Mouse (Mus musculus) embryonic facial prominence, embryonic 11.5 days (tissue): Measurements from ENCODE around the gene Hist1h4j. TPM values are rescaled to one million over a fixed set of nuclear protein-coding genes. Genes with fewer than 3 reads are reported as not detected.
"Not testable (repeated sequence)": the region's sequence is repeated elsewhere in the genome, so short reads cannot be mapped to it uniquely, and the experiment has no call there.

Source experiments
- ATAC-seq: fragments of 200-750 bp; cut with Nextera tagmentation; replicated peaks from 2 replicates; pipeline ENCODE4 v1.8.0; 2017; ENCODE audit warnings: low read depth; ENCODE audit not compliant: insufficient number of reproducible peaks, low FRiP score, low TSS enrichment
- DNase-seq: peaks from one replicate; pipeline ENCODE4 v3.0.0-alpha.2; 2015; ENCODE audit warnings: low spot score
- H3K27ac ChIP-seq: fragments of 300-500 bp; sonication (generic); replicated peaks from 2 replicates; pipeline ENCODE4 v1.5.1; 2014; ENCODE audit warnings: mild to moderate bottlenecking, low read depth, low read length, control low read depth
- H3K27me3 ChIP-seq: fragments of 300-500 bp; sonication (generic); 2 replicates; pipeline ENCODE4 v1.6.1; 2014; ENCODE audit warnings: mild to moderate bottlenecking, low read length, moderate library complexity, mixed read lengths; ENCODE audit not compliant: control insufficient read depth, insufficient read depth
- H3K36me3 ChIP-seq: fragments of 300-500 bp; sonication (generic); replicated peaks from 2 replicates; pipeline ENCODE4 v1.6.1; 2014; ENCODE audit warnings: low read depth, mild to moderate bottlenecking, low read length, moderate library complexity, mixed read lengths; ENCODE audit not compliant: control insufficient read depth, insufficient read depth
- H3K4me1 ChIP-seq: fragments of 300-500 bp; sonication (generic); 2 replicates; pipeline ENCODE4 v1.6.1; 2014; ENCODE audit warnings: low read length, mixed read lengths; ENCODE audit not compliant: control insufficient read depth, insufficient read depth
- H3K4me2 ChIP-seq: fragments of 300-500 bp; sonication (generic); 2 replicates; pipeline ENCODE4 v1.6.1; 2014; ENCODE audit warnings: low read depth, mild to moderate bottlenecking, control low read depth, low read length, moderate library complexity
- H3K4me3 ChIP-seq: fragments of 300-500 bp; sonication (generic); 2 replicates; pipeline ENCODE4 v1.5.1; 2014; ENCODE audit warnings: low read depth, low read length, control low read depth
- H3K9ac ChIP-seq: fragments of 300-500 bp; sonication (generic); replicated peaks from 2 replicates; pipeline ENCODE4 v1.6.1; 2014; ENCODE audit warnings: mild to moderate bottlenecking, control low read depth, low read length
- H3K9me3 ChIP-seq: fragments of 300-500 bp; sonication (generic); replicated peaks from 2 replicates; pipeline ENCODE4 v1.6.1; 2016; ENCODE audit warnings: mild to moderate bottlenecking, low read length, inconsistent platforms, mixed read lengths; ENCODE audit not compliant: control insufficient read depth
- WGBS: fragments of 180-500 bp; shearing (Covaris S2); extraction: QIAGEN DNeasy Blood & Tissue Kit; methylation state at CpG from one replicate; pipeline ENCODE4 v1.1.7; 2014; 5-methylcytosine and 5-hydroxymethylcytosine counted together
- polyA plus RNA-seq: library from polyadenylated mRNA; unstranded; fragments of >200 nt; fragmentation: Nextera tagmentation; extraction: Ambion mirVana; gene quantifications from 2 replicates; pipeline ENCODE4 v1.2.1, GENCODE M21; 2014

Gene Hist1h4j
- polyA plus RNA-seq, 1 experiment from 2014 or later: 1.4 TPM

DNA sequence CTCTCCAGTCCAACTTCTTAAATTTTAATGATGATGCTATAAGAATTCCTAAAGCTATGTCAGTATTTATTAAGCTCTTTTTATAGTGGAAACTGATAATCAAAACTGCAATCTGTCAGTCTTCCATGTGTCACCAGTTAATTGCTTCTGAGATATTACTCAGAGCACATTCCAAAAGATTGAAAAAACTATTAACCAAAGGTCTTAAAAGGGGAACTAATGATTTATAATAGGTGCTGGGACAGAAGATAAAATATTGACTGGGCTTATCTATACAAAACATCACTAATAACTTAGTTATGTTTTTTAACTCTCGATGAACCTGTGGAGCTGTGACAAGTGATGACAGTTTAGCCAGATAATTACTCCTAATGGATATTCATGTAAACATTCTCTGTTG is 10.1 kb downstream of the Hist1h4j start:
- no peaks in the 10 kb centered on the region for H3K27me3 ChIP-seq

DNA sequence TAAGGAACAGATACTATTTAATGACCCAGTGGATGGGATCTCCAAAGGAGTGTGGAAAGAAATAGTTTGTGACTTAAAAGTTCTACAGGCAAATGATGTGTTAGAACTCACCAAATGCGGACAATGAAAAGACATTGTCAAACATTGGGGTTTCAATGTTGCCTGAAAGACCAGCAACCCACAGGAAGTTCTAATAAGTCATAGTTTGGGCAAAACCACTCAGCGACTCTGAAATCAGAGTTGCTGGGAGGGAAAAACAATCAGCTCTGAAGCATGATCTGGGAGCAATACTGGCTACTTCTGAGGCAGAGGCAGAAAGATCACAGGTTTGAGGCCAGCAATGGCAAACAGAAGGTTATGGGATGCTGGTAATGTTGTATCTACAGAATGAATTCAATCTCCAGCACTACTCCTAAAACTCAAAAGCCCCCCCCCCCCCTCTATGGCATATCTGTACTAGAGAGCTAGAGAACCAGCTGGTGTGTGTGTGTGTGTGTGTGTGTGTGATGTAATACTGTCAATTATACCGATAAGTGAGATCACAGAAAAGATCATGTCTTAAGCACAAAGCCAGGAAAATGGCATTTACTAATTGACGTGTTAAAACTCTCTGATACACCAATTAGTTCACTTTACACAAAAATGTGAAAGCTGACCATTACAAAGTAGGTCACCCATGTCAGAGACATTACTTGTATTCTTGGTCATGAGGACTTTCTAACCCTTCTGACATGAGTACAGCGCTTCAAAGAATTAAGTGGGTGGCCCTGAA is 14.7 kb downstream of the Hist1h4j start:
- H3K9me3 ChIP-seq: no peaks in the 10 kb centered on the region
- H3K27ac ChIP-seq: peak overlapping the region; percentile 97
- H3K4me3 ChIP-seq: peak overlapping the region; percentile 56
- ATAC-seq (no peak; the same call in 1 of the 2 replicates), DNase-seq (peak; percentile 69)
- no peaks in the 10 kb centered on the region for H3K27me3 ChIP-seq
- WGBS: 5% methylated on average over 5 of the region's 5 CpGs
- H3K4me2 ChIP-seq: peak overlapping the region; percentile 87
- no peaks in the 10 kb centered on the region for H3K36me3 ChIP-seq
- H3K4me1 ChIP-seq: no peaks in the 10 kb centered on the region
- H3K9ac ChIP-seq: peak overlapping the region; percentile 65

More for the DNA sequence above, 10.1 kb downstream of the Hist1h4j start:
- Histone ChIP-seq H3K4me2 (no peak overlapping the region), H3K4me1 (no peaks in the 10 kb centered on the region), H3K27ac (no peak overlapping the region), H3K9me3 (no peaks in the 10 kb centered on the region), H3K9ac (no peak overlapping the region), H3K36me3 (no peaks in the 10 kb centered on the region), H3K4me3 (no peak overlapping the region)
- no peak for ATAC-seq
- no peak for DNase-seq
- WGBS: 84% methylated on average over 1 of the region's 1 CpGs

DNA sequence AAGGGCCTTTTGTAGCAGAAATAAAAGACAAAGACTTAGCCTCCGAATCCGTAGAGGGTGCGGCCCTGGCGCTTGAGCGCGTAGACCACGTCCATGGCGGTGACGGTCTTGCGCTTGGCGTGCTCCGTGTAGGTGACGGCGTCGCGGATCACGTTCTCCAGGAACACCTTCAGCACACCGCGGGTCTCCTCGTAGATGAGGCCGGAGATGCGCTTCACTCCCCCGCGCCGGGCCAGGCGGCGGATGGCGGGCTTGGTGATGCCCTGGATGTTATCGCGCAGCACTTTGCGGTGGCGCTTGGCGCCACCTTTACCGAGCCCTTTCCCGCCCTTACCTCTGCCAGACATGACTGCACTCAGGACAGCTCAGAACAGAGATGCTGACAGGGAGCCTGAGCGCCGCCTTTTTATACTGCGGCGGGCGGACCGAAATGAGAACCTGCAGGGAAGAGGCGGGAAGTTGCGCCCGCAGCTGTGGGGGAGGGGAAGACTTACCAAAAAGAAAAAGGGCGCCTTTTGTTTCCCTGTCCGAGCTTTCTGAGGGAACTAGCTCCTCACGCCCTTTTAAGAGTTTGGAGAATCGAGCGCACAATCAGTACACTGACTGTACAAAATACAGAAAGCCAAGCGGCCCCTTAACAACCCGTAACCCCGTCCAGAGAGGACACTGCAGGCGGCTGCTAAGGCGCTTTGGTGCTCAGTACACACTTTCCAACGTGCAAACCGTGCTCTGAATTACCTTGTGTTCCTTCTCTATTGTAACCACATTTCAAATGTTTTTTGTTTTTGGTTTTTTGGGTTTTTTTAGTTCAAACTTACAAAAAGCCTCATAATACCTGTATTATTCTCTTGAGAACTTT is 15.5 kb downstream of the Hist1h4j start, which contains the start of gene Hist1h4k:
Gene Hist1h4k, minus strand, starts transcription at position 347 of the 859 bp plus-strand sequence.
- H3K4me2 ChIP-seq: peak within 1 kb of the TSS; percentile 87
- H3K4me1 ChIP-seq, H3K27me3 ChIP-seq, H3K36me3 ChIP-seq, H3K9me3 ChIP-seq: not testable (repeated sequence)
- under 1% methylated on average over 40 of the region's 56 CpGs for WGBS
- ATAC-seq: peak; percentile 89
- peak within 1 kb of the TSS; percentile 97 for H3K27ac ChIP-seq
- peak within 1 kb of the TSS; percentile 65 for H3K9ac ChIP-seq
- DNase-seq: peak; percentile 94
- H3K4me3 ChIP-seq: peak within 1 kb of the TSS; percentile 56

DNA sequence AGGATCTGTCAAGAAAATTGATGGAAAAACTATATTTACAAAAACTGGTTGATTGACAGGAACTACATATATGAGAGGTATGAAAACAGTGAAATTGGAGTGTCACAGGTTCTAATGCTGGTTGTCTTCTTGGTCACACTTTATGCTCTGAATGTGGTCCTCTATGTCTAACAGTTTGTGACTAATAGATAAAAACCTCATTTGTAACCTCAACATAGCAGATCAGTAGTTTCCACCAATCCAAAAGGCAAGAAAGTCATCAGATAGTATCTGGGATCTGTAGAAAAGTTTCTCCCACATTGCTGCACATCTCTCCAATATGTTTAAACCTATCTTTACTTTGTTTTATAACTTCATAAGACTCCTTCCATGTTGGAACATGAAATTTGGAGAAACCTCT is 16.6 kb downstream of the Hist1h4j start:
- ATAC-seq (no peak), DNase-seq (no peak)
- Histone ChIP-seq H3K9me3 (no peaks in the 10 kb centered on the region), H3K27me3 (no peaks in the 10 kb centered on the region), H3K4me3 (no peak overlapping the region), H3K4me1 (no peaks in the 10 kb centered on the region), H3K36me3 (no peaks in the 10 kb centered on the region), H3K9ac (no peak overlapping the region), H3K4me2 (no peak overlapping the region), H3K27ac (peak overlapping the region; percentile 52; the same call in 1 of the 2 replicates)

DNA sequence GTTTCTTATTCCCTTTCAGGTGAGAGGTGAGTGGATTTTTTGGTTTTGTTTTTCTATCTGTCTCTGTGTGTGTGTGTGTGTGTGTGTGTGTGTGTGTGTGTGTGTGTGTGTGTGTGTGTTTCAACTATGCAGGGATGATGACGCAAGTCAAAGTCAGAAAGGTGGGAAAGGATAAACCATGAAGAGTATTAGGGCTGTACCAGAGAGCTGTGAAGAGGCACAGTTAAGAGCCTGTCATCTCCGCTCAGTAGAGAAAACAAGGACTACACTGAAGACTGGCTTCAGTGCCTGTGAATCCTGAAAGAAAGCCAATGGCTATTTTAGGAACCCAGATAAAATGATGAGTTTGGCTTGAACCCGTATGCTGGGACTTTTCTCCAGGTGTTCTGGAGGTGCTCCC is 17.0 kb downstream of the Hist1h4j start:
- Histone ChIP-seq H3K27me3 (no peaks in the 10 kb centered on the region), H3K4me1 (no peaks in the 10 kb centered on the region), H3K9me3 (no peaks in the 10 kb centered on the region), H3K9ac (no peak overlapping the region), H3K4me3 (no peak overlapping the region), H3K27ac (peak overlapping the region; percentile 89; the same call in 1 of the 2 replicates), H3K36me3 (no peaks in the 10 kb centered on the region), H3K4me2 (no peak overlapping the region; the same call in 1 of the 2 replicates)
- ATAC-seq: no peak
- no peak for DNase-seq
- WGBS: 66% methylated on average over 3 of the region's 3 CpGs

DNA sequence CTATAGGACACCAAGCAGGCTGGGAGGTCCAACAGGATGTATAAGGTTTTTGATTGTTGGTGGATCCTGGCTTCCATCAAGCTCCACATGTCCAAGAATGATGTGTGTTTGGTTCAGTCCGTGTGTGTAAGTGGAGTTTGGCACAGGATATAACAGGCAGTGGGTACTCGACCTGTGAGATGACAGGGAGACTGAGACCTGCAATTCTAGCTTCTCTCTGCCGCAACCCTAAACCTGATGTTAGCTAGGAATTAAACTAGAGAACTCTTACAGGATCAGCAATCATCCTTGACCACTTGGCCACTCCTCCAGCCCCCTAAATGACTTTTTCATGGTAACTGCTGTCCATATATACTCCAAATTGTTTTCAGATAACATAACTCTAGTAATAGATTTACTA is 17.5 kb downstream of the Hist1h4j start:
- H3K9ac ChIP-seq: no peak overlapping the region; the same call in 1 of the 2 replicates
- H3K27me3 ChIP-seq: no peaks in the 10 kb centered on the region
- H3K4me3 ChIP-seq: no peak overlapping the region
- peak overlapping the region; percentile 89 for H3K27ac ChIP-seq
- DNase-seq (peak; percentile 42), ATAC-seq (no peak)
- whole genome bisulfite sequencing: 47% methylated on average over 3 of the region's 3 CpGs
- no peaks in the 10 kb centered on the region for H3K9me3 ChIP-seq
- H3K4me1 ChIP-seq: no peaks in the 10 kb centered on the region
- no peaks in the 10 kb centered on the region for H3K36me3 ChIP-seq
- no peak overlapping the region; the same call in 1 of the 2 replicates for H3K4me2 ChIP-seq

DNA sequence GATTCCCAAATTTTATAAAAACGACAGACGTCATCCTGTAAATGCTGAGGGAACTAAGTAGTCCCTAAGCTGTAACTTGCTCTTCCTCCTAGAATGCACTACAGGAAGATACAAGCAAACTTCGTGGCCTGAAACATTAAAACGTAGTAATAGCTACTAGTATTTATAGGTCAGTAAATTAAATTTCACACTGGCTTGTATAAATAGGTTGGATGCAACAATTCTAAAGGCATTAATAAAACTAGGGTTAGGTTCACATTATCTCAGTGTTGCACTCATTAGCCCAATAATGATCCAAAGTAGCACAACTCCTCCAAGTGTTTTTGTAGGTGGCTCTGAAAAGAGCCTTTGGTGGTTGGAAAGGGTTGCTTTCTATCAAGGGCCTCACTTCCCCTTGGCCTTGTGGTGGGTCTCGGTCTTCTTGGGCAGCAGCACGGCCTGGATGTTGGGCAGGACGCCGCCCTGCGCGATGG is 18.2 kb downstream of the Hist1h4j start:
- Histone ChIP-seq H3K4me3 (peak overlapping the region; percentile 40), H3K4me2 (peak overlapping the region; percentile 64), H3K4me1 (no peaks in the 10 kb centered on the region), H3K27ac (peak overlapping the region; percentile 89), H3K27me3 (no peaks in the 10 kb centered on the region), H3K9me3 (no peaks in the 10 kb centered on the region), H3K9ac (peak overlapping the region; percentile 70), H3K36me3 (no peaks in the 10 kb centered on the region)
- 4% methylated on average over 9 of the region's 10 CpGs for WGBS
- ATAC-seq (no peak), DNase-seq (peak; percentile 59)
